Mouse (Mus musculus) kidney, adult 2 months (tissue): ENCODE results near the gene Galnt9.

Source experiments
- CTCF ChIP-seq: fragments of 200-500 bp; conservative IDR thresholded peaks from 2 replicates; pipeline ENCODE4 v1.5.1; 2011; ENCODE audit warnings: low read depth, mild to moderate bottlenecking, control low read depth, low read length, moderate library complexity, mixed read lengths; ENCODE audit not compliant: insufficient read depth, insufficient read length
- POLR2A ChIP-seq: fragments of 200-500 bp; IDR thresholded peaks from one replicate; pipeline ENCODE4 v1.6.1; 2011; ENCODE audit warnings: low read depth, low read length, control low read depth

- no peak for TF ChIP-seq CTCF
- TF ChIP-seq POLR2A, result no peak
Observed at GRCm38 (mm10) chr5:110506856-110507255, 37.3 kb upstream of the Galnt9 start.
